Mouse (Mus musculus) adipose tissue, adult 10 weeks (tissue): ENCODE results near the gene Gm3636. TPM values are rescaled to one million over a fixed set of nuclear protein-coding genes. Genes with fewer than 3 reads are reported as not detected.

Experiments used
- polyA plus RNA-seq: library from polyadenylated mRNA; stranded (reverse); fragments of 350-450 nt; fragmentation: Illumina TruSeq; extraction: RNeasy Lipid Tissue Mini Kit (QIAGEN cat#74804); gene quantifications from one replicate; pipeline ENCODE4 v1.2.3, GENCODE M21; 2014; ENCODE audit warnings: low read depth, low replicate concordance

Gene Gm3636
- 0.89 TPM for polyA plus RNA-seq

DNA sequence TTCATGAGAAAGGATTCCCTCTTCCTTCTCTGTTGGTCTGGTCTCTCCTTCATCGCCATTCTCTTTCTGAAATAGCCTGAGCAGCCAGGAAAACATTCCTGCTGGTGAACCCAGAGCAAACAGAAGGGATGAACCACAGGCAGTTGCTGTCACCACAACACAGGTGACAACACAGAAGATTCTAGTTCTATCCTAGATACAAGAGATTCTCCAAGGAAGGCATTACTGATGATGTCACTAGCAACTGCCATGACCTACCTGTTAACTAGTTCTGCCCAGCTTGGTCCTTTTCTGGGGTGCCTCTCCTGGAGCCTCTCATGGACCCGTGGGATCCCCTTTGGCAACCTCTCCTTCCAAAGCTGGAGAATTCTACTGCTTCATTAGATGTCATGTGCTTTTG, at the start of gene Gm3636:
Gene Gm3636, minus strand, starts transcription at position 101 of the 400 bp plus-strand sequence.

DNA sequence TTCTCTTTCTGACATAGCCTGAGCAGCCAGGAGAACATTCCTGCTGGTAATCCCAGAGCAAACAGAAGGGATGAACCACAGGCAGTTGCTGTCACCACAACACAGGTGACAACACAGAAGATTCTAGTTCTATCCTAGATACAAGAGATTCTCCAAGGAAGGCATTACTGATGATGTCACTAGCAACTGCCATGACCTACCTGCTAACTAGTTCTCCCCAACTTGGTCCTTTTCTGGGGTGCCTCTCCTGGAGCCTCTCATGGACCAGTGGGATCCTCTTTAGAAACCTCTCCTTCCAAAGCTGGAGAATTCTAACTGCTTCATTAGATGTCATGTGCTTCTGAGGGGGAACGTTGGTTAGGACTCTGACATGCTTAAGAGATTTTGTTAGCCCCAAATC, 32.2 kb upstream of the Gm3636 start, which contains the start of gene Gm8362:
Gene Gm8362, minus strand, starts transcription at position 101 of the 400 bp plus-strand sequence.

DNA sequence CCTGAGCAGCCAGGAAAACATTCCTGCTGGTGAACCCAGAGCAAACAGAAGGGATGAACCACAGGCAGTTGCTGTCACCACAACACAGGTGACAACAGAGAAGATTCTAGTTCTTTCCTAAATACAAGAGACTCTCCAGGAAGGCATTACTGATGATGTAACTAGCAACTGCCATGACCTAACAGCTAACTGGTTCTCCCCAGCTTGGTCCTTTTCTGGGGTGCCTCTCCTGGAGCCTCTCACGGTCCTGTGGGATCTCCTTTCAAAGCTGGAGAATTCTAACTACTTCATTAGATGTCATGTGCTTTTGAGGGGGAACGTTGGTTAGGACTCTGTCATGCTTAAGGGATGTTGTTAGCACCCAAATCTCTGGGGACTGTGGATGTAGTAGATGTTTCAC, 22.0 kb downstream of the Gm3636 start, which contains the start of gene Gm8050:
Gene Gm8050, minus strand, starts transcription at position 101 of the 400 bp plus-strand sequence.

Other genes with a start within 250 kb of the Gm3636 start
- gene Gm8356, start 205.0 kb downstream of the Gm3636 start, polyA plus RNA-seq: not detected
- not detected for gene Gm3629, start 151.7 kb downstream of the Gm3636 start, polyA plus RNA-seq
- gene Gm3460, start 119.9 kb downstream of the Gm3636 start, polyA plus RNA-seq: not detected
- not detected for gene Gm10251, start 58.2 kb downstream of the Gm3636 start, polyA plus RNA-seq
- gene Gm8050, start 22.1 kb downstream of the Gm3636 start, polyA plus RNA-seq: not detected
- gene Gm8362, start 32.1 kb upstream of the Gm3636 start, polyA plus RNA-seq: 0.35 TPM
- not detected for gene Gm3642, start 98.0 kb upstream of the Gm3636 start, polyA plus RNA-seq
- 1.1 TPM for gene Gm3667, start 147.6 kb upstream of the Gm3636 start, polyA plus RNA-seq
- not detected for gene Gm6356, start 231.5 kb upstream of the Gm3636 start, polyA plus RNA-seq